Mouse (Mus musculus): ENCODE data around the gene Omp. TPM values are rescaled to one million over a fixed set of nuclear protein-coding genes. Genes with fewer than 3 reads are reported as not detected.
A peak's percentile ranks its signal among the peaks of the same experiment; 100 is the strongest.
"Not testable (repeated sequence)": the region's sequence is repeated elsewhere in the genome, so short reads cannot be mapped to it uniquely, and the experiment has no call there.

Gene Omp
- total RNA-seq (2021) = under 1 TPM; 0.57 to 0.79 TPM

GRCm38 (mm10) chr7:98145402-98145801 lies at the start of gene Omp:
Omp (minus strand) TSS chr7:98145502.
- no peak for DNase-seq (ENCODE audit: low spot score in 2 of 2)
- intact Hi-C loops (cut with DNase I) = no loop called here

- intact Hi-C loops (cut with DNase I) = loop anchor here (5.0 kb wide), 1 partner anchor 37 kb away; no protein-coding TSS in a partner anchor
- DNase-seq (ENCODE audit: low spot score in 2 of 2) = peak; percentile 32 to 38
Measured at GRCm38 (mm10) chr7:98194026-98194792, 48.9 kb upstream of the Omp start.

- intact Hi-C loops (cut with DNase I) = loop anchor here (5.0 kb wide), 1 partner anchor 36 kb away; no protein-coding TSS in a partner anchor
- peak; percentile 23 to 32 for DNase-seq (ENCODE audit: low spot score in 2 of 2)
Measured at GRCm38 (mm10) chr7:98193515-98194025, 48.3 kb upstream of the Omp start.

- intact Hi-C loops (cut with DNase I) = loop anchor here (5.0 kb wide), 1 partner anchor 34 kb away; no protein-coding TSS in a partner anchor
- no peak for DNase-seq (ENCODE audit: low spot score in 2 of 2)
Measured at GRCm38 (mm10) chr7:98191571-98192250, 46.4 kb upstream of the Omp start.

GRCm38 (mm10) chr7:98190578-98190977 lies 45.3 kb upstream of the Omp start:
- intact Hi-C loops (cut with DNase I) = loop anchor here (5.0 kb wide), 1 partner anchor 33 kb away; no protein-coding TSS in a partner anchor
- DNase-seq (ENCODE audit: low spot score in 2 of 2) = no peak

- intact Hi-C loops (cut with DNase I) = loop anchor here (5.0 kb wide), 1 partner anchor 32 kb away; no protein-coding TSS in a partner anchor
- no peak for DNase-seq (ENCODE audit: low spot score in 2 of 2)
Measured at GRCm38 (mm10) chr7:98189745-98190144, 44.4 kb upstream of the Omp start.

GRCm38 (mm10) chr7:98188680-98189079 lies 43.4 kb upstream of the Omp start:
- intact Hi-C loops (cut with DNase I) = no loop called here
- DNase-seq (ENCODE audit: low spot score in 2 of 2) = no peak

GRCm38 (mm10) chr7:98188238-98188637 lies 42.9 kb upstream of the Omp start:
- intact Hi-C loops (cut with DNase I) = no loop called here

GRCm38 (mm10) chr7:98187332-98187731 lies 42.0 kb upstream of the Omp start:
- DNase-seq (ENCODE audit: low spot score in 2 of 2); intact Hi-C loops (cut with DNase I): not testable (repeated sequence)

More at GRCm38 (mm10) chr7:98188238-98188637, 42.9 kb upstream of the Omp start:
- no peak for DNase-seq (ENCODE audit: low spot score in 2 of 2)

- DNase-seq (ENCODE audit: low spot score in 2 of 2) = no peak
- intact Hi-C loops (cut with DNase I) = no loop called here
Measured at GRCm38 (mm10) chr7:98186637-98187036, 41.3 kb upstream of the Omp start.

- no peak for DNase-seq (ENCODE audit: low spot score in 2 of 2)
- intact Hi-C loops (cut with DNase I) = no loop called here
Measured at GRCm38 (mm10) chr7:98185326-98185725, 40.0 kb upstream of the Omp start.

- no peak for DNase-seq (ENCODE audit: low spot score in 2 of 2)
- intact Hi-C loops (cut with DNase I) = no loop called here
Measured at GRCm38 (mm10) chr7:98178560-98179231, 33.4 kb upstream of the Omp start.

- DNase-seq (ENCODE audit: low spot score in 2 of 2) = peak; percentile 49 to 67
- intact Hi-C loops (cut with DNase I) = no loop called here
Measured at GRCm38 (mm10) chr7:98177929-98178559, 32.7 kb upstream of the Omp start, which contains the start of gene Capn5. Capn5 (minus strand) TSS chr7:98178274.

- intact Hi-C loops (cut with DNase I) = no loop called here
Measured at GRCm38 (mm10) chr7:98177566-98177928, 32.2 kb upstream of the Omp start.

GRCm38 (mm10) chr7:98177071-98177485 lies 31.8 kb upstream of the Omp start:
- DNase-seq (ENCODE audit: low spot score in 2 of 2) = no peak
- intact Hi-C loops (cut with DNase I) = no loop called here

More at GRCm38 (mm10) chr7:98177566-98177928, 32.2 kb upstream of the Omp start:
- no peak for DNase-seq (ENCODE audit: low spot score in 2 of 2)

GRCm38 (mm10) chr7:98176322-98177070 lies 31.2 kb upstream of the Omp start:
- intact Hi-C loops (cut with DNase I) = no loop called here
- no peak for DNase-seq (ENCODE audit: low spot score in 2 of 2)

GRCm38 (mm10) chr7:98174883-98175755 lies 29.8 kb upstream of the Omp start:
- DNase-seq (ENCODE audit: low spot score in 2 of 2) = no peak
- intact Hi-C loops (cut with DNase I) = no loop called here

GRCm38 (mm10) chr7:98173408-98173807 lies 28.1 kb upstream of the Omp start:
- DNase-seq (ENCODE audit: low spot score in 2 of 2) = no peak
- intact Hi-C loops (cut with DNase I) = no loop called here
